ENCODE assay signal across 10 mouse cellular contexts in the genomic region with DNA sequence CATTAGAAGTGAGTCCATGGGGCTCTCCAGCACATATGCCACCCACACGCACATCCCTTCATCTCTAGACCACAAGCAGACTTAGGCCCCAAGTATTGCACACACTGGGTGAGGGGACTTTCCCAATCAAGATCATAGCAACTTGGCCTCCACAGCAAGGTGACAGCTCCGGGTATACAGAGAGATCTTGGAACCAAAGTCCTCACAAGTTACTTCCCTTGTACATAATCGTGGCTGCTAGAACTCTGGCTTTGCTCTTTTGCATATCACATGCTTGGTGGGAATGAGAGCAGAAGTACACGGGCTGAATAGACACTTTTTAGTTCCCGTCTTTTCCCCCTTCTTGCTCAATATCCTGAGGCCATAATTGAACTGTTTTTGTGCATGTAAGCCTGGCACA. TPM values are rescaled to one million over a fixed set of nuclear protein-coding genes. Genes with fewer than 3 reads are reported as not detected.
DNase-seq lines count a peak whose midpoint lies in the region; ATAC-seq and TF ChIP-seq lines count a peak whose summit lies in the region.
"Had no signal": no experiment of that assay in that cellular context is flagged by ENCODE, and none has a peak within 500 bp of the region (broad histone marks: within the 10 kb centered on the region; RNA-seq: fewer than 3 reads in every experiment).

No protein-coding gene starts in this region.

- 0 out of 2 replicates have a peak, but pooled peaks cover 7% of the 10 kb centered on the region for H3K4me1 ChIP-seq in intestine, embryonic 15.5 days (replicated peaks)
- H3K4me1 ChIP-seq in small intestine, adult 2 months (ENCODE audit: control insufficient read depth, insufficient read depth, insufficient read length, low read length) = peaks cover 27% of the 10 kb centered on the region

- no peaks in the 10 kb centered on the region for H3K27me3 ChIP-seq in intestine, embryonic 15.5 days (replicated peaks)
- H3K27me3 ChIP-seq in small intestine, adult 2 months (ENCODE audit: control insufficient read depth, insufficient read depth, low read length) = no peaks in the 10 kb centered on the region

- peak; percentile 35 for ATAC-seq in intestine, embryonic 15.5 days

- H3K36me3 ChIP-seq in intestine, embryonic 15.5 days = no peaks in the 10 kb centered on the region
- no peaks in the 10 kb centered on the region for H3K36me3 ChIP-seq in small intestine, adult 2 months (ENCODE audit: control insufficient read depth, insufficient read depth, low read length)

- WGBS in intestine, embryonic 15.5 days = 59% methylated on average over 5 of the region's 5 CpGs
- WGBS in small intestine, adult 2 months = 27% methylated on average over 5 of the region's 5 CpGs

- DNase-seq in gastrocnemius, adult 18-20 months (ENCODE audit: low spot score) = peak; percentile 5
- no peak for DNase-seq in gastrocnemius, postnatal 10 days
- peak; percentile 44 for DNase-seq in lung, postnatal 36 days
- DNase-seq in lung, postnatal 14 days = no peak
- no peak for DNase-seq in adrenal gland, postnatal 36 days
- DNase-seq in cerebellum, adult 9-10 months = no peak
- DNase-seq: cerebellum, postnatal 14 days; right cerebral cortex, postnatal 14 days had no signal

- no peak overlapping the region for H3K9ac ChIP-seq in intestine, embryonic 15.5 days

- no peak for TF ChIP-seq POLR2A in small intestine, adult 2 months (IDR thresholded peaks at IDR 0.05; ENCODE audit: low read depth, low read length)

- no peaks in the 10 kb centered on the region for H3K9me3 ChIP-seq in intestine, embryonic 15.5 days

- no peak overlapping the region for H3K4me3 ChIP-seq in intestine, embryonic 15.5 days (replicated peaks)
- no peak overlapping the region for H3K4me3 ChIP-seq in small intestine, adult 2 months (ENCODE audit: low read depth, low read length)

- TF ChIP-seq CTCF in small intestine, adult 2 months (IDR thresholded peaks at IDR 0.05; ENCODE audit: extremely low read depth, insufficient read length, insufficient replicate concordance, low read depth, low read length) = no peak

- peak overlapping the region; percentile 42; the same call in 1 of the 2 replicates for H3K27ac ChIP-seq in intestine, embryonic 15.5 days
- peak overlapping the region; percentile 39; the same call in 1 of the 2 replicates for H3K27ac ChIP-seq in small intestine, adult 2 months (ENCODE audit: insufficient read depth, low read depth, low read length)

- H3K4me2 ChIP-seq in intestine, embryonic 15.5 days (replicated peaks) = no peak overlapping the region

RNA-seq across cellular contexts. Expression of gene Fyb, which starts 46.4 kb away (rescaled TPM):
- 1 to 10 TPM in 1 of 2 experiments, under 1 TPM in 1; 0.48 to 1.3 TPM for total RNA-seq in gastrocnemius, adult 18-20 months (2021)
- 1 to 10 TPM; 3.7 to 4.3 TPM for total RNA-seq in gastrocnemius, postnatal 10 days (2021)
- 6.5 and 8.6 TPM in 2 replicates for polyA plus RNA-seq in intestine, embryonic 15.5 days (2015; fragmentation: Nextera tagmentation; extraction: Ambion mirVana)
- polyA plus RNA-seq in small intestine, adult 2 months (2012; rRNA removed) = 67.5 and 97.3 TPM in 2 replicates
- 10 to 100 TPM; 22.9 to 27.0 TPM for total RNA-seq in adrenal gland, postnatal 36 days (2021)

Comparison
In these comparisons a context has a peak if more than half of its experiments do, and no peak if none do; other contexts are left out.
1. DNase-seq: peak in gastrocnemius, adult 18-20 months (single experiment) and lung, postnatal 36 days (single experiment); none in gastrocnemius, postnatal 10 days (single experiment), lung, postnatal 14 days (single experiment), adrenal gland, postnatal 36 days (0 of 2) and cerebellum, adult 9-10 months (single experiment).
2. RNA of gene Fyb, which starts 46.4 kb away (total RNA-seq): 22.9 to 27.0 TPM in adrenal gland, postnatal 36 days; 3.7 to 4.3 TPM in gastrocnemius, postnatal 10 days and 0.48 to 1.3 TPM in gastrocnemius, adult 18-20 months; every median in the first group is over 4 times any median in the second.